Mouse (Mus musculus): ENCODE data around the gene Pigf.
"Not testable (repeated sequence)": the region's sequence is repeated elsewhere in the genome, so short reads cannot be mapped to it uniquely, and the experiment has no call there.

- TF ChIP-seq CTCF (IDR thresholded peaks at IDR 0.05; ENCODE audit: low read depth, low read length); POLR2A (IDR thresholded peaks at IDR 0.05; ENCODE audit: borderline replicate concordance, low read depth, low read length): not testable (repeated sequence)
Observed at GRCm38 (mm10) chr17:87072183-87072582, 47.0 kb upstream of the Pigf start.

Measured in bone marrow macrophage, adult 2 months (primary cell).